Mouse (Mus musculus) retina, embryonic 14.5 days (tissue): Measurements from ENCODE around the gene Dll1.

ENCODE experiments used
- DNase-seq: peaks from one replicate; pipeline ENCODE4 v3.0.0-alpha.2; 2015; ENCODE audit warnings: low spot score

Gene Dll1

GRCm38 (mm10) chr17:15378413-15379109, 1.9 kb upstream of the Dll1 start:
- DNase-seq, result peak; percentile 64

- peak; percentile 64 for DNase-seq
These were observed 1.2 kb upstream of the Dll1 start for GRCm38 (mm10) chr17:15377901-15378300.

GRCm38 (mm10) chr17:15375701-15376493, 775 bp downstream of the Dll1 start:
- DNase-seq, result peak; percentile 82

- DNase-seq, result no peak
These were observed 1.4 kb downstream of the Dll1 start for GRCm38 (mm10) chr17:15375224-15375623.

GRCm38 (mm10) chr17:15374321-15375141, 2.1 kb downstream of the Dll1 start:
- DNase-seq, result peak; percentile 35

GRCm38 (mm10) chr17:15372931-15373652, 3.6 kb downstream of the Dll1 start:
- DNase-seq, result no peak

GRCm38 (mm10) chr17:15371967-15372835, 4.5 kb downstream of the Dll1 start:
- peak; percentile 68 for DNase-seq

GRCm38 (mm10) chr17:15370401-15370800, 6.3 kb downstream of the Dll1 start:
- no peak for DNase-seq

- DNase-seq, result no peak
These were observed 11.0 kb downstream of the Dll1 start for GRCm38 (mm10) chr17:15365650-15366049.

GRCm38 (mm10) chr17:15363656-15364055, 13.0 kb downstream of the Dll1 start:
- DNase-seq, result no peak

GRCm38 (mm10) chr17:15357071-15357470, 19.6 kb downstream of the Dll1 start:
- no peak for DNase-seq

- no peak for DNase-seq
These were observed 20.1 kb downstream of the Dll1 start for GRCm38 (mm10) chr17:15356526-15356925.

GRCm38 (mm10) chr17:15355072-15355471, 21.6 kb downstream of the Dll1 start:
- no peak for DNase-seq

- no peak for DNase-seq
These were observed 22.7 kb downstream of the Dll1 start for GRCm38 (mm10) chr17:15354006-15354405.

GRCm38 (mm10) chr17:15352869-15353610, 23.6 kb downstream of the Dll1 start:
- DNase-seq, result no peak

GRCm38 (mm10) chr17:15350152-15350551, 26.5 kb downstream of the Dll1 start:
- DNase-seq, result no peak

GRCm38 (mm10) chr17:15343071-15343822, 33.4 kb downstream of the Dll1 start:
- DNase-seq, result peak; percentile 85

GRCm38 (mm10) chr17:15337906-15338305, 38.8 kb downstream of the Dll1 start:
- DNase-seq, result no peak

- DNase-seq, result no peak
These were observed 46.8 kb downstream of the Dll1 start for GRCm38 (mm10) chr17:15329740-15330318.
